Mouse (Mus musculus) yolk sac, embryonic 10.5 days (tissue): ENCODE data around the gene Fads1.
"Not testable (repeated sequence)": the region's sequence is repeated elsewhere in the genome, so short reads cannot be mapped to it uniquely, and the experiment has no call there.

Source experiments
- DNase-seq: peaks from one replicate; pipeline ENCODE4 v3.0.0-alpha.2; 2017; ENCODE audit warnings: low spot score

The Fads1 gene

GRCm38 (mm10) chr19:10182670-10183298 is at the start of gene Fads1:
Gene Fads1 (plus strand): TSS chr19:10182888.
- DNase-seq, result peak; percentile 90

- DNase-seq, result no peak
Observed at GRCm38 (mm10) chr19:10134692-10135091, 48.0 kb upstream of the Fads1 start.

GRCm38 (mm10) chr19:10137423-10137822 is 45.3 kb upstream of the Fads1 start:
- no peak for DNase-seq

- no peak for DNase-seq
Observed at GRCm38 (mm10) chr19:10139736-10140135, 43.0 kb upstream of the Fads1 start.

GRCm38 (mm10) chr19:10143667-10144066 is 39.0 kb upstream of the Fads1 start:
- DNase-seq, result no peak

- no peak for DNase-seq
Observed at GRCm38 (mm10) chr19:10144464-10144863, 38.2 kb upstream of the Fads1 start.

- DNase-seq, result no peak
Observed at GRCm38 (mm10) chr19:10148555-10148954, 34.1 kb upstream of the Fads1 start.

GRCm38 (mm10) chr19:10149189-10149588 is 33.5 kb upstream of the Fads1 start:
- no peak for DNase-seq

GRCm38 (mm10) chr19:10157725-10158124 is 25.0 kb upstream of the Fads1 start:
- no peak for DNase-seq

- no peak for DNase-seq
Observed at GRCm38 (mm10) chr19:10163896-10164295, 18.8 kb upstream of the Fads1 start.

- DNase-seq, result not testable (repeated sequence)
Observed at GRCm38 (mm10) chr19:10165928-10166327, 16.8 kb upstream of the Fads1 start.

- DNase-seq, result no peak
Observed at GRCm38 (mm10) chr19:10167112-10167511, 15.6 kb upstream of the Fads1 start.

GRCm38 (mm10) chr19:10167951-10168350 is 14.7 kb upstream of the Fads1 start:
- DNase-seq, result no peak

GRCm38 (mm10) chr19:10168441-10168840 is 14.2 kb upstream of the Fads1 start:
- no peak for DNase-seq

GRCm38 (mm10) chr19:10169179-10169578 is 13.5 kb upstream of the Fads1 start:
- no peak for DNase-seq

GRCm38 (mm10) chr19:10169692-10170330 is 12.9 kb upstream of the Fads1 start:
- DNase-seq, result not testable (repeated sequence)

GRCm38 (mm10) chr19:10170466-10170865 is 12.2 kb upstream of the Fads1 start:
- no peak for DNase-seq

GRCm38 (mm10) chr19:10171359-10171758 is 11.3 kb upstream of the Fads1 start:
- no peak for DNase-seq

GRCm38 (mm10) chr19:10171846-10172245 is 10.8 kb upstream of the Fads1 start:
- no peak for DNase-seq

GRCm38 (mm10) chr19:10173116-10173718 is 9.5 kb upstream of the Fads1 start:
- DNase-seq, result peak; percentile 44

- no peak for DNase-seq
Observed at GRCm38 (mm10) chr19:10173844-10174539, 8.7 kb upstream of the Fads1 start.

- DNase-seq, result no peak
Observed at GRCm38 (mm10) chr19:10174956-10175355, 7.7 kb upstream of the Fads1 start.

- no peak for DNase-seq
Observed at GRCm38 (mm10) chr19:10176477-10176876, 6.2 kb upstream of the Fads1 start.
